Mouse (Mus musculus) left cerebral cortex, adult 2 months (tissue): Measurements from ENCODE around the gene Zfp39. TPM values are rescaled to one million over a fixed set of nuclear protein-coding genes. Genes with fewer than 3 reads are reported as not detected.

Source experiments
- DNase-seq, 2 experiments: peaks; one replicate each; pipeline ENCODE4 v3.0.0; 2021 to 2022; ENCODE audit warnings: low spot score in 2 of 2, mixed read lengths in 1 of 2; ENCODE audit errors: extremely low spot score in 1 of 2
- H3K27ac ChIP-seq: fragments of 200-600 bp; 2 replicates; pipeline ENCODE4 v1.8.1; 2022
- H3K4me3 ChIP-seq: fragments of 200-600 bp; 2 replicates; pipeline ENCODE4 v1.8.1; 2022
- CTCF ChIP-seq: fragments of 200-600 bp; IDR thresholded peaks from 2 replicates; pipeline ENCODE4 v1.8.1; 2022; ENCODE audit warnings: antibody characterized with exemption, mild to moderate bottlenecking, moderate library complexity
- intact Hi-C: fragments of 180-260 bp; cut with DNase I; formaldehyde crosslinking; loops from one replicate; pipeline ENCODE4 v1.15.1; 2025
- long read RNA-seq, 2 experiments: library from polyadenylated mRNA; stranded (forward); transcript quantifications; one replicate each; pipeline ENCODE4 v2.0.0; 2021; ENCODE audit warnings: borderline mapping rate in 2 of 2
- total RNA-seq, 2 experiments: library from RNA; stranded (reverse); gene quantifications; 2 replicates each; pipeline ENCODE4 v1.2.3; 2021

Zfp39 gene
- total RNA-seq: 1 to 10 TPM; 8.2 to 9.0 TPM
- long read RNA-seq, experiment 1, transcript Zfp39-201 (5 exons, 3,890 nt): major isoform, 28 of 28 reads
- long read RNA-seq, experiment 1, partial matches to known transcripts: 0 of 28 reads
- long read RNA-seq, experiment 1, other reads (novel, unspliced or antisense): 0 of 28 reads
- long read RNA-seq, experiment 2, transcript Zfp39-201 (5 exons, 3,890 nt): major isoform, 8 of 8 reads
- long read RNA-seq, experiment 2, partial matches to known transcripts: 0 of 8 reads
- long read RNA-seq, experiment 2, other reads (novel, unspliced or antisense): 0 of 8 reads

GRCm38 (mm10) chr11:58903511-58904409 is at the start of gene Zfp39:
TSS of gene Zfp39 (minus strand) at chr11:58904225.
- Histone ChIP-seq H3K27ac (peak within 1 kb of the TSS; percentile 93), H3K4me3 (peak within 1 kb of the TSS; percentile 96)
- intact Hi-C loops: no loop called here
- no peak for TF ChIP-seq CTCF
- peak; percentile 95 to 98 for DNase-seq

GRCm38 (mm10) chr11:58953351-58954169 is 49.5 kb upstream of the Zfp39 start:
- Histone ChIP-seq H3K4me3 (peak overlapping the region; percentile 71), H3K27ac (peak overlapping the region; percentile 98)
- no peak for DNase-seq
- intact Hi-C loops: no loop called here
- TF ChIP-seq CTCF: no peak; the same call in none of the 2 replicates

GRCm38 (mm10) chr11:58951210-58951609 is 47.2 kb upstream of the Zfp39 start:
- intact Hi-C loops: no loop called here
- Histone ChIP-seq H3K27ac (peak overlapping the region; percentile 12; the same call in 1 of the 2 replicates), H3K4me3 (no peak overlapping the region)
- no peak for TF ChIP-seq CTCF
- no peak for DNase-seq

GRCm38 (mm10) chr11:58949480-58950431 is 45.7 kb upstream of the Zfp39 start:
- intact Hi-C loops: no loop called here
- Histone ChIP-seq H3K4me3 (peak overlapping the region; percentile 67), H3K27ac (peak overlapping the region; percentile 96)
- TF ChIP-seq CTCF: no peak
- peak in 1 of 2 experiments; percentile 59 for DNase-seq

DNA sequence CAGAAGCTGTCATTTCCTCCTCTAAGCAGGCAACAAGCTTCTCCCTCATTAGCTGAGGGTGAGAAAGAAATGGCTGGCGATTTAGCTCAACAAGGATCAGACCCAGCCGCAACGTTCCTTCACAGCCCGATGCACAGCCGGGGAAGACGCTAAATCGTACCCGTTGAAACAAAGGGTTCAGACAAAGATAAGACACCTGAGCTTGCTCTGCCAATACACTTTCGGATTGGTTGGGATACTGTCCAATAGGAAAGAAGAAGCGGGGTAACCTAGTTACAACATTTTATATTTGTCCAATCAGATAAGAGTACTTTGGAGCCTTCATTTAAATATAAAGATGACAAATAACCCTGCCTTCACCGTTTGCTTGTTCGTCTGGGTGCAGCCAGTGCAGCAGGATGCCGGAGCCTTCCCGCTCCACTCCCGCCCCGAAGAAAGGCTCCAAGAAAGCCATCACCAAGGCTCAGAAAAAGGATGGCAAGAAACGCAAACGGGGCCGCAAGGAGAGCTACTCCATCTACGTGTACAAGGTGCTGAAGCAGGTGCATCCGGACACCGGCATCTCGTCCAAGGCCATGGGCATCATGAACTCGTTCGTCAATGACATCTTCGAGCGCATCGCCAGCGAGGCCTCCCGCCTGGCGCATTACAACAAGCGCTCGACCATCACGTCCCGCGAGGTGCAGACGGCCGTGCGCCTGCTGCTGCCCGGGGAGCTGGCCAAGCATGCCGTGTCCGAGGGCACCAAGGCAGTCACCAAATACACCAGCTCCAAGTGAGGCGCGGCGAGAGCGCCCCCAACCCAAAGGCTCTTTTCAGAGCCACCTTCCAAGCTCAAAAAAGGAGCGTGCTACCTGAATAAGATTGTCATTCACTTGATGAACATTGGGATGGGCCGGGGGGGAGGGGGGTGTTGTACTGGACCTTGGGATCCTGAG is 44.8 kb upstream of the Zfp39 start, which contains the start of gene Hist3h2ba:
Gene Hist3h2ba, plus strand, starts transcription at position 379 of the 938 bp plus-strand sequence.
- Histone ChIP-seq H3K4me3 (peak within 1 kb of the TSS; percentile 67), H3K27ac (peak within 1 kb of the TSS; percentile 96)
- TF ChIP-seq CTCF: no peak
- peak; percentile 77 to 78 for DNase-seq
- intact Hi-C loops: no loop called here

- Histone ChIP-seq H3K4me3 (peak overlapping the region; percentile 67), H3K27ac (peak overlapping the region; percentile 89)
- TF ChIP-seq CTCF: no peak
- DNase-seq: peak; percentile 63 to 76
- intact Hi-C loops: no loop called here
Measured at GRCm38 (mm10) chr11:58947798-58948528, 43.9 kb upstream of the Zfp39 start.

- TF ChIP-seq CTCF: no peak
- Histone ChIP-seq H3K4me3 (no peak overlapping the region; the same call in 1 of the 2 replicates), H3K27ac (peak overlapping the region; percentile 89)
- no peak for DNase-seq
- intact Hi-C loops: no loop called here
Measured at GRCm38 (mm10) chr11:58947306-58947705, 43.3 kb upstream of the Zfp39 start.

- no peak overlapping the region for H3K4me3 ChIP-seq
- no peak for DNase-seq
- intact Hi-C loops: no loop called here
- H3K27ac ChIP-seq: no peak overlapping the region
- TF ChIP-seq CTCF: no peak
Measured at GRCm38 (mm10) chr11:58944136-58944535, 40.1 kb upstream of the Zfp39 start.

GRCm38 (mm10) chr11:58939088-58939439 is 35.0 kb upstream of the Zfp39 start:
- H3K27ac ChIP-seq: peak overlapping the region; percentile 94
- intact Hi-C loops: loop anchor here (2.0 kb wide), 1 partner anchor 22 kb away; no protein-coding TSS in a partner anchor

More at GRCm38 (mm10) chr11:58939088-58939439, 35.0 kb upstream of the Zfp39 start:
- TF ChIP-seq CTCF: no peak
- DNase-seq: no peak
- H3K4me3 ChIP-seq: peak overlapping the region; percentile 97
